Mouse (Mus musculus) testis, adult 2 months (tissue): ENCODE data around the gene Ocrl. TPM values are rescaled to one million over a fixed set of nuclear protein-coding genes. Genes with fewer than 3 reads are reported as not detected.

Source experiments
- H3K27ac ChIP-seq: fragments of 200-500 bp; 2 replicates; pipeline ENCODE4 v1.5.1; 2012; ENCODE audit warnings: low read depth, low read length; ENCODE audit not compliant: control insufficient read depth, insufficient read depth
- H3K27me3 ChIP-seq: fragments of 200-500 bp; 2 replicates; pipeline ENCODE4 v1.6.1; 2012; ENCODE audit warnings: mild to moderate bottlenecking, low read length, moderate library complexity; ENCODE audit not compliant: control insufficient read depth, insufficient read depth
- H3K36me3 ChIP-seq: fragments of 200-500 bp; 2 replicates; pipeline ENCODE4 v1.6.1; 2012; ENCODE audit warnings: mild to moderate bottlenecking, low read length; ENCODE audit not compliant: control insufficient read depth, insufficient read depth
- H3K4me1 ChIP-seq: fragments of 200-500 bp; 2 replicates; pipeline ENCODE4 v1.6.1; 2012; ENCODE audit warnings: low read length; ENCODE audit not compliant: control insufficient read depth, insufficient read depth
- H3K4me3 ChIP-seq: fragments of 200-500 bp; 2 replicates; pipeline ENCODE4 v1.5.1; 2012; ENCODE audit warnings: low read depth, mild to moderate bottlenecking, low read length, moderate library complexity, mixed read lengths; ENCODE audit not compliant: control insufficient read depth
- CTCF ChIP-seq: fragments of 200-500 bp; IDR thresholded peaks from 2 replicates; pipeline ENCODE4 v1.5.1; 2012; ENCODE audit warnings: low read depth, mild to moderate bottlenecking, inconsistent platforms, low read length, moderate library complexity; ENCODE audit not compliant: control insufficient read depth, insufficient read depth, insufficient replicate concordance
- POLR2A ChIP-seq: fragments of 200-500 bp; IDR thresholded peaks from 2 replicates; pipeline ENCODE4 v1.6.1; 2012; ENCODE audit warnings: low read depth, mild to moderate bottlenecking, inconsistent platforms, low read length, moderate library complexity; ENCODE audit not compliant: control insufficient read depth
- polyA plus RNA-seq: library from polyadenylated mRNA; depleted of rRNA; stranded (reverse); fragments of >200 nt; gene quantifications from 2 replicates; pipeline ENCODE4 v1.2.3, GENCODE M21; 2012

Gene Ocrl
- polyA plus RNA-seq, 1 experiment: 7.1 TPM

DNA sequence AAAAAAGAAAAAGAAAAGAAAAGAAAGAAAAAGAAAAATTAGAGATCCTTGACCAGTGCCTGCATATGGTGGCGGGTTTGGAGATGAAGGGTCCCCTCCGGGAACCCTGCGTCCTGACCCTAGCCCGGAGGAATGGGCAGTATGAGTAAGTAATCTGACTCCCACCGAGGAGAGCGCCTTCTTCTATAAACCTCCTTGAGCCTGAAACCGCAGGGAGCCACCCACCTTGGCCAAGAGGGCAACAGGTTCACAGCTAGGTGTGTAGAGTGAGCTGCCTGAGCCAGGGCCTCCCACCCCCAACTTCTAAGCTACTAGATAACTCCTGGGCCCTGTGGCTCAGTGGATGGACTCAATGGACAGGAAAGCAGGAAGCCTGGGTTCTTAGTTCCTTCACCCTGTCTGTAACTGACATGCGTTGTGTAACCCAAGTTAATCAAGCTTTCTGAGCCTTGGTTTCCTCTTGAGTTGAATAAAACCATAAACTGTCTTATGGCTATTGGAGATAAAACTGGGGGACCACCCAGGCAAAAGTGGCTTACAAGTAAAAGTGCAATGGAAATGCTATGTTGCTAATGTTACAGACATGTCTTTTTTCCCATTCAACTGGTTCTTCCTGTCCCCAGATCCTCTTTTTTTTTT, 836 bp downstream of the Ocrl start:
- Histone ChIP-seq H3K36me3 (no peaks in the 10 kb centered on the region), H3K4me1 (peaks cover 3% of the 10 kb centered on the region; the same call in 1 of the 2 replicates), H3K27me3 (no peaks in the 10 kb centered on the region), H3K27ac (peak overlapping the region; percentile 42; the same call in 1 of the 2 replicates), H3K4me3 (peak overlapping the region; percentile 34)
- TF ChIP-seq CTCF: no peak
- no peak for TF ChIP-seq POLR2A

- Histone ChIP-seq H3K4me3 (no peak overlapping the region), H3K27ac (no peak overlapping the region), H3K36me3 (no peaks in the 10 kb centered on the region), H3K4me1 (peaks cover 3% of the 10 kb centered on the region; the same call in 1 of the 2 replicates), H3K27me3 (no peaks in the 10 kb centered on the region)
- no peak for TF ChIP-seq POLR2A
- no peak for TF ChIP-seq CTCF
Measured at GRCm38 (mm10) chrX:47913543-47913938, 1.4 kb downstream of the Ocrl start.

DNA sequence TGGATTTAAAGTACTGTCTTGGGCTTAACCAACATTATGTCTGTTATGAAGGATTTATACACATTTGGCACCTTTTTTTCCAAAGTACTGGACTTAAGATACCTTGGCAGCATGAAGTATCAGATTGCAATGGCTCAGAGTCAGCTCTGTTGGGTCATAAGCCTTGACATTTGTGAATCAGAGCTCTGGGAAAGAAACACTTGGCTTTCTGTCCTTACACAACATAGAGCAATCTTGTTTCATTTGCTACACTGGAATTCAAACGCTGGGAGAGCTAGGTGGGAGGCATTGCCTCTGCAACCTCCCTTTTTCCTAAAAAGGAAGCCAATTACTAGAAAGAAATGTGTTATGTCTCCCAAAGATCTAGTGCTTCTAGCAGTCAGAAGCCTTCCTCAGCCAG, 4.6 kb downstream of the Ocrl start:
- TF ChIP-seq POLR2A: no peak
- Histone ChIP-seq H3K4me1 (peaks cover 3% of the 10 kb centered on the region; the same call in 1 of the 2 replicates), H3K27me3 (no peaks in the 10 kb centered on the region), H3K4me3 (no peak overlapping the region), H3K36me3 (no peaks in the 10 kb centered on the region), H3K27ac (no peak overlapping the region)

DNA sequence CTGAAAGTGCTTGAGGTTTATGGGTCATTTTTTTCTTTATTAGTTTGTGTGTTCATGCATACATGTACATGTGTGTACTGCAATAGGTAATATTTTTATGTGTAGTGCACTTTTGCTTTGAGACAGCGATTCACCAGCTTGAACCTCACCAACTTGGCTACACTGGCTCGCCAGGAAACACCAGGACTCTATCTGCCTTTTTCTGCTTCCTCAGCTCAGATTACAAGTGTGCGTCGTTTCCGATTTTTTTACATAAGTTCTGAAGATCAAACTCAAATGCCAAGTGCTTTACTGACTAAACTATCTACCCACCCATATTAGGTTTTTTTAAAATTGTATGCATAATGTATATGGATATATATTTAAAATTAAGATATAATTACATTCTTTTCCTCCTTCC, 8.4 kb downstream of the Ocrl start:
- H3K4me3 ChIP-seq: no peak overlapping the region
- TF ChIP-seq POLR2A (no peak), CTCF (no peak)
- H3K27me3 ChIP-seq: no peaks in the 10 kb centered on the region
- H3K27ac ChIP-seq: no peak overlapping the region
- no peaks in the 10 kb centered on the region for H3K4me1 ChIP-seq
- H3K36me3 ChIP-seq: no peaks in the 10 kb centered on the region

GRCm38 (mm10) chrX:47927981-47928380, 15.8 kb downstream of the Ocrl start:
- Histone ChIP-seq H3K4me3 (no peak overlapping the region), H3K27me3 (no peaks in the 10 kb centered on the region), H3K36me3 (no peaks in the 10 kb centered on the region), H3K4me1 (no peaks in the 10 kb centered on the region), H3K27ac (no peak overlapping the region)
- TF ChIP-seq CTCF (no peak), POLR2A (no peak)

GRCm38 (mm10) chrX:47930449-47930848, 18.3 kb downstream of the Ocrl start:
- Histone ChIP-seq H3K27ac (no peak overlapping the region), H3K4me3 (no peak overlapping the region), H3K27me3 (no peaks in the 10 kb centered on the region), H3K36me3 (no peaks in the 10 kb centered on the region), H3K4me1 (no peaks in the 10 kb centered on the region)
- TF ChIP-seq POLR2A: no peak

DNA sequence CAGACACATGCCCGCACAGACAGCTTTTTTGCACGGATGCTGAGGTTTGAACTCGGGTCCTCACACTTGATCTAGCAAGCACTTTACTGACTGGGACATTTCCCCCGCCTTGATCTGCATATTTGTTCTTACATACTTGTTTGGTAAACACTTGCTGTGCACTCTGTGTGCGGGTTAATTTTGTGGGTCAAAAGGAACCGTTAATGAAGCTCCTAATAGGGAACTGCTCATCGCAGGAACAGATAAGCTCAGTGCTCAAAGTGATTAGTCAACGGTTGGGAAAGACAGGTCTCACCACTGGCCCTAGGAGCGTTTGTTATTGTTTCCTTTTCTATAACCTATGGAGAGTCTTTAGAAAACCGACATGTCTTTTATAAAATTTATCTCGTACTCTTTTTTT, 22.2 kb downstream of the Ocrl start:
- TF ChIP-seq POLR2A (no peak), CTCF (no peak)
- Histone ChIP-seq H3K27me3 (no peaks in the 10 kb centered on the region), H3K27ac (no peak overlapping the region), H3K4me3 (no peak overlapping the region), H3K4me1 (no peaks in the 10 kb centered on the region), H3K36me3 (no peaks in the 10 kb centered on the region)

DNA sequence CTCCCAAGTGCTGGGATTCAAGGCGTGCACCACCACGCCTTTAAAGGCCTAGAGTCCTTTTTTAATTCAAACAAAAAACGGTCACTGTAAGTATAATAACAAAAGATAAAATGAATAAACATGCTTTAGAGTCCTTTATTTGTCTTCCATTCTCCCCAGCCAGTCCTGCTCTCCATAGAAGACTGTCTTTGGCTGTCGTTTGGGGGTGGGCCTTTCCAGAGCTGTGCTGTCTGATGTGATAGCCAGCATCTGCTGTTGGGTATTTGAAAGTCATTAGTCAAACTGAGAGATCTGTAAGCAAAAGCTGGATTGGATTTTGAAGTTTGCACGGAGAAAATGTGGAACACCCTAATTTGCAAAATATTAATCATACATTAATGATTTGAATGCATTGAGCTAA, 24.7 kb downstream of the Ocrl start:
- no peak for TF ChIP-seq CTCF
- no peak for TF ChIP-seq POLR2A
- H3K4me1 ChIP-seq: no peaks in the 10 kb centered on the region
- no peak overlapping the region for H3K4me3 ChIP-seq
- H3K27me3 ChIP-seq: no peaks in the 10 kb centered on the region
- no peaks in the 10 kb centered on the region for H3K36me3 ChIP-seq
- H3K27ac ChIP-seq: no peak overlapping the region
